Mouse (Mus musculus) erythroblast, adult 5-6 weeks (primary cell): ENCODE measurements around the gene Scin. TPM values are rescaled to one million over a fixed set of nuclear protein-coding genes. Genes with fewer than 3 reads are reported as not detected.
"Not testable (repeated sequence)": the region's sequence is repeated elsewhere in the genome, so short reads cannot be mapped to it uniquely, and the experiment has no call there.

Experiments used
- ATAC-seq: replicated peaks from 2 replicates; pipeline ENCODE4 v1.8.0; 2016; ENCODE audit warnings: moderate number of reproducible peaks, mild to moderate bottlenecking, moderate TSS enrichment, inconsistent platforms; ENCODE audit not compliant: poor library complexity, low FRiP score, severe bottlenecking
- total RNA-seq, 2 experiments: library from RNA; stranded (forward) in 1 of 2; stranded (reverse) in 1 of 2; fragments of 150-400 nt in 1 of 2; fragments of 200-764, 138-1000 nt in 1 of 2; gene quantifications; 2 replicates each; pipeline versions ENCODE4 v1.2.3 to v1.2.4; 2015 to 2017; ENCODE audit warnings: low replicate concordance in 2 of 2

Scin gene
- total RNA-seq (2015; ENCODE audit: low replicate concordance) (2.1 and 2.3 TPM in 2 replicates), total RNA-seq (2017; ENCODE audit: low replicate concordance) (0.94 and 0.98 TPM in 2 replicates)

GRCm38 (mm10) chr12:40133573-40134271 is at the start of gene Scin:
Scin (minus strand) TSS chr12:40134228.
- no peak for ATAC-seq

GRCm38 (mm10) chr12:40177089-40177488 is 43.1 kb upstream of the Scin start:
- no peak for ATAC-seq

- ATAC-seq: no peak
Measured at GRCm38 (mm10) chr12:40176158-40176557, 42.1 kb upstream of the Scin start.

- ATAC-seq: not testable (repeated sequence)
Measured at GRCm38 (mm10) chr12:40175171-40175570, 41.1 kb upstream of the Scin start.

GRCm38 (mm10) chr12:40171637-40172036 is 37.6 kb upstream of the Scin start:
- ATAC-seq: no peak

- ATAC-seq: no peak
Measured at GRCm38 (mm10) chr12:40169675-40170074, 35.6 kb upstream of the Scin start.

GRCm38 (mm10) chr12:40164621-40165020 is 30.6 kb upstream of the Scin start:
- no peak for ATAC-seq

GRCm38 (mm10) chr12:40160777-40161176 is 26.7 kb upstream of the Scin start:
- no peak for ATAC-seq

GRCm38 (mm10) chr12:40154188-40154587 is 20.2 kb upstream of the Scin start:
- ATAC-seq: no peak

- ATAC-seq: no peak
Measured at GRCm38 (mm10) chr12:40152353-40153069, 18.5 kb upstream of the Scin start.

GRCm38 (mm10) chr12:40147319-40147718 is 13.3 kb upstream of the Scin start:
- ATAC-seq: no peak

- no peak for ATAC-seq
Measured at GRCm38 (mm10) chr12:40146510-40146909, 12.5 kb upstream of the Scin start.

- no peak for ATAC-seq
Measured at GRCm38 (mm10) chr12:40140706-40141105, 6.7 kb upstream of the Scin start.

- ATAC-seq: no peak
Measured at GRCm38 (mm10) chr12:40139484-40140245, 5.6 kb upstream of the Scin start.

- no peak for ATAC-seq
Measured at GRCm38 (mm10) chr12:40134529-40134928, 501 bp upstream of the Scin start.

GRCm38 (mm10) chr12:40133194-40133572 is 845 bp downstream of the Scin start:
- ATAC-seq: no peak

GRCm38 (mm10) chr12:40118872-40119271 is 15.2 kb downstream of the Scin start:
- no peak for ATAC-seq

- no peak for ATAC-seq
Measured at GRCm38 (mm10) chr12:40117045-40117444, 17.0 kb downstream of the Scin start.

- no peak for ATAC-seq
Measured at GRCm38 (mm10) chr12:40116214-40116613, 17.8 kb downstream of the Scin start.

GRCm38 (mm10) chr12:40114883-40115282 is 19.1 kb downstream of the Scin start:
- ATAC-seq: no peak

GRCm38 (mm10) chr12:40114020-40114419 is 20.0 kb downstream of the Scin start:
- no peak for ATAC-seq
